Mouse (Mus musculus): ENCODE results near the gene Gls. TPM values are rescaled to one million over a fixed set of nuclear protein-coding genes. Genes with fewer than 3 reads are reported as not detected.

Gene Gls
- total RNA-seq (2021) = 100 to 1,000 TPM; 367 to 371 TPM
- long read RNA-seq, full-length matches to known transcripts = 57 of 110 reads
- long read RNA-seq, partial matches to known transcripts = 38 of 110 reads
- long read RNA-seq, other reads (novel, unspliced or antisense) = 15 of 110 reads

- peak; percentile 96 to 98 for DNase-seq (ENCODE audit: low spot score in 2 of 2)
Observed at GRCm38 (mm10) chr1:52233143-52233713, at the start of gene Gls. TSS of gene Gls (minus strand) at chr1:52233232.

GRCm38 (mm10) chr1:52279831-52280595 is 47.0 kb upstream of the Gls start:
- peak; percentile 54 to 65 for DNase-seq (ENCODE audit: low spot score in 2 of 2)

- DNase-seq (ENCODE audit: low spot score in 2 of 2) = no peak
Observed at GRCm38 (mm10) chr1:52279331-52279730, 46.3 kb upstream of the Gls start.

- DNase-seq (ENCODE audit: low spot score in 2 of 2) = no peak
Observed at GRCm38 (mm10) chr1:52278073-52278472, 45.0 kb upstream of the Gls start.

GRCm38 (mm10) chr1:52274210-52274609 is 41.2 kb upstream of the Gls start:
- DNase-seq (ENCODE audit: low spot score in 2 of 2) = no peak

- no peak for DNase-seq (ENCODE audit: low spot score in 2 of 2)
Observed at GRCm38 (mm10) chr1:52272018-52272678, 39.1 kb upstream of the Gls start.

- DNase-seq (ENCODE audit: low spot score in 2 of 2) = peak in 1 of 2 experiments; percentile 31
Observed at GRCm38 (mm10) chr1:52270354-52270753, 37.3 kb upstream of the Gls start.

- peak in 1 of 2 experiments; percentile 26 for DNase-seq (ENCODE audit: low spot score in 2 of 2)
Observed at GRCm38 (mm10) chr1:52269596-52269995, 36.6 kb upstream of the Gls start.

- DNase-seq (ENCODE audit: low spot score in 2 of 2) = no peak
Observed at GRCm38 (mm10) chr1:52268006-52268405, 35.0 kb upstream of the Gls start.

GRCm38 (mm10) chr1:52267606-52268005 is 34.6 kb upstream of the Gls start:
- DNase-seq (ENCODE audit: low spot score in 2 of 2) = peak in 1 of 2 experiments; percentile 66

- no peak for DNase-seq (ENCODE audit: low spot score in 2 of 2)
Observed at GRCm38 (mm10) chr1:52265886-52266516, 33.0 kb upstream of the Gls start.

- peak; percentile 17 to 65 for DNase-seq (ENCODE audit: low spot score in 2 of 2)
Observed at GRCm38 (mm10) chr1:52264290-52264689, 31.3 kb upstream of the Gls start.

GRCm38 (mm10) chr1:52260354-52261090 is 27.5 kb upstream of the Gls start:
- peak; percentile 37 to 78 for DNase-seq (ENCODE audit: low spot score in 2 of 2)

- DNase-seq (ENCODE audit: low spot score in 2 of 2) = no peak
Observed at GRCm38 (mm10) chr1:52258006-52258749, 25.1 kb upstream of the Gls start.

- no peak for DNase-seq (ENCODE audit: low spot score in 2 of 2)
Observed at GRCm38 (mm10) chr1:52256916-52257315, 23.9 kb upstream of the Gls start.

- DNase-seq (ENCODE audit: low spot score in 2 of 2) = no peak
Observed at GRCm38 (mm10) chr1:52256194-52256593, 23.2 kb upstream of the Gls start.

GRCm38 (mm10) chr1:52254411-52254810 is 21.4 kb upstream of the Gls start:
- DNase-seq (ENCODE audit: low spot score in 2 of 2) = no peak

- no peak for DNase-seq (ENCODE audit: low spot score in 2 of 2)
Observed at GRCm38 (mm10) chr1:52253386-52253785, 20.4 kb upstream of the Gls start.

- DNase-seq (ENCODE audit: low spot score in 2 of 2) = no peak
Observed at GRCm38 (mm10) chr1:52252447-52252846, 19.4 kb upstream of the Gls start.
